Mouse (Mus musculus): ENCODE measurements around the gene Hdgfl3.

DNA sequence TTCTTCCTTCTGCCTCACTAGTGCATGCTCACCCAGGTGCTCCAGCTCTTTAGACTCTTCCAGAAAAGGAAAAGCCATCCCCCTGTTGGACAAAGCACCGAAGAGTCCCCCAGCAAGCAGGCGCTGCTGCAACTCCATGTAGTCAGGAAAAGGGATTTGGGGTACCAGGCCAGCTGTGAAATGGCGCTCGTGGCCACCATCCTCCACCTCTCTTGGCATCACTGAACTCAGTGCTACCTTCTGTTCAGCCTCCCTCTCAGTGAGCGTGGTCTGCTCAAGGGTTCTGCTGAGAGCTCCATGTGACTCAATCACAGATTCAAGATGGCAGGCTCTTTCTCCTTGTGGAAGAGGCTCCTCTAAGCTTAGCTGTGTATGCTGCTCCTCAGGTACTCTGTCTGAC lies 39.1 kb upstream of the Hdgfl3 start:
- TF ChIP-seq CTCF (IDR thresholded peaks at IDR 0.05; ENCODE audit: control insufficient read depth, insufficient read depth, insufficient read length) (no peak), USF1 (IDR thresholded peaks at IDR 0.05; ENCODE audit: low read depth) (no peak)

Data from C2C12 (cell line).